Comparison of ENCODE assay signal across 23 mouse cellular contexts in genomic region chr9:108688451-108688850, GRCm38 (mm10). TPM values are rescaled to one million over a fixed set of nuclear protein-coding genes. Genes with fewer than 3 reads are reported as not detected.
A peak's percentile ranks its signal among the peaks of the same experiment; 100 is the strongest.
DNase-seq lines count a peak whose midpoint lies in the region; ATAC-seq and TF ChIP-seq lines count a peak whose summit lies in the region.
"Had no signal": no experiment of that assay in that cellular context is flagged by ENCODE, and none has a peak within 500 bp of the region (broad histone marks: within the 10 kb centered on the region; RNA-seq: fewer than 3 reads in every experiment).

No protein-coding gene starts in this region.

- H3K4me1 ChIP-seq in forebrain, embryonic 13.5 days = peaks cover 23% of the 10 kb centered on the region
- H3K4me1 ChIP-seq in forebrain, postnatal 0 days (ENCODE audit: insufficient read depth) = peaks cover 12% of the 10 kb centered on the region
- peaks cover 72% of the 10 kb centered on the region for H3K4me1 ChIP-seq in midbrain, embryonic 10.5 days
- H3K4me1 ChIP-seq in midbrain, embryonic 15.5 days = peaks cover 30% of the 10 kb centered on the region
- peaks cover 11% of the 10 kb centered on the region for H3K4me1 ChIP-seq in lung, embryonic 16.5 days (replicated peaks; ENCODE audit: control insufficient read depth, insufficient read depth, low read length)

- H3K4me3 ChIP-seq in forebrain, embryonic 13.5 days = no peak overlapping the region
- H3K4me3 ChIP-seq in forebrain, postnatal 0 days (ENCODE audit: low read depth, low read length) = no peak overlapping the region
- no peak overlapping the region for H3K4me3 ChIP-seq in midbrain, embryonic 10.5 days
- no peak overlapping the region for H3K4me3 ChIP-seq in midbrain, embryonic 15.5 days
- no peak overlapping the region for H3K4me3 ChIP-seq in lung, embryonic 16.5 days (ENCODE audit: low read length)
- H3K4me3 ChIP-seq: heart, embryonic 10.5 days; limb, embryonic 15.5 days; neural tube, embryonic 12.5 days had no signal

- no peaks in the 10 kb centered on the region for H3K27me3 ChIP-seq in forebrain, embryonic 13.5 days
- H3K27me3 ChIP-seq in forebrain, postnatal 0 days (ENCODE audit: insufficient read depth, low read length) = no peaks in the 10 kb centered on the region
- peaks cover 24% of the 10 kb centered on the region for H3K27me3 ChIP-seq in midbrain, embryonic 10.5 days (ENCODE audit: low read depth, poor library complexity, severe bottlenecking)
- H3K27me3 ChIP-seq in midbrain, embryonic 15.5 days (replicated peaks) = no peaks in the 10 kb centered on the region
- H3K27me3 ChIP-seq in lung, embryonic 16.5 days (ENCODE audit: control insufficient read depth, insufficient read depth, low read depth, low read length) = no peaks in the 10 kb centered on the region
- H3K27me3 ChIP-seq: limb, embryonic 15.5 days; neural tube, embryonic 12.5 days; Patski had no signal

- no peak for TF ChIP-seq CTCF in forebrain, postnatal 0 days (IDR thresholded peaks at IDR 0.05; ENCODE audit: low read depth)

- 0 out of 2 replicates have a peak overlapping the region, but pooled peaks have one; percentile 49 for H3K27ac ChIP-seq in forebrain, embryonic 13.5 days
- H3K27ac ChIP-seq in forebrain, postnatal 0 days (ENCODE audit: low read depth, low read length) = no peak overlapping the region
- H3K27ac ChIP-seq in midbrain, embryonic 10.5 days (replicated peaks) = peak overlapping the region; percentile 75; the same call in 1 of the 2 replicates
- H3K27ac ChIP-seq in midbrain, embryonic 15.5 days = no peak overlapping the region
- peak overlapping the region; percentile 0; the same call in 1 of the 2 replicates for H3K27ac ChIP-seq in lung, embryonic 16.5 days (ENCODE audit: low read length)
- H3K27ac ChIP-seq: heart, embryonic 10.5 days; limb, embryonic 15.5 days; macrophage; stomach, postnatal 0 days had no signal

- no peak overlapping the region for H3K9ac ChIP-seq in forebrain, embryonic 13.5 days
- H3K9ac ChIP-seq in forebrain, postnatal 0 days = no peak overlapping the region
- no peak overlapping the region for H3K9ac ChIP-seq in midbrain, embryonic 15.5 days
- H3K9ac ChIP-seq in lung, embryonic 16.5 days (ENCODE audit: low read length) = no peak overlapping the region
- H3K9ac ChIP-seq: limb, embryonic 15.5 days; neural tube, embryonic 12.5 days had no signal

- WGBS in forebrain, embryonic 13.5 days = 77% methylated on average over 9 of the region's 9 CpGs
- 69% methylated on average over 9 of the region's 9 CpGs for WGBS in forebrain, postnatal 0 days
- WGBS in midbrain, embryonic 10.5 days = 81% methylated on average over 9 of the region's 9 CpGs
- WGBS in midbrain, embryonic 15.5 days = 76% methylated on average over 9 of the region's 9 CpGs
- WGBS in lung, embryonic 16.5 days = 60% methylated on average over 9 of the region's 9 CpGs

- no peak for DNase-seq in forebrain, postnatal 0 days
- DNase-seq in midbrain, embryonic 10.5 days (ENCODE audit: low spot score) = no peak
- DNase-seq in lung, postnatal 4 days = peak; percentile 66 to 75
- DNase-seq in thymus, postnatal 36 days = no peak
- DNase-seq in retina, embryonic 14.5 days (ENCODE audit: low spot score) = no peak
- DNase-seq: cerebellum, adult 11-12 months; cerebellum, postnatal 25 days; gastrocnemius, postnatal 10 days; heart, postnatal 10 days; kidney, adult 8-10 months; kidney, postnatal 36 days; right cerebral cortex, postnatal 14 days had no signal

- peaks cover 12% of the 10 kb centered on the region; the same call in 1 of the 2 replicates for H3K36me3 ChIP-seq in forebrain, embryonic 13.5 days (ENCODE audit: poor library complexity, severe bottlenecking)
- H3K36me3 ChIP-seq in forebrain, postnatal 0 days (ENCODE audit: insufficient read depth) = no peaks in the 10 kb centered on the region
- peaks cover 18% of the 10 kb centered on the region for H3K36me3 ChIP-seq in midbrain, embryonic 10.5 days
- H3K36me3 ChIP-seq in midbrain, embryonic 15.5 days (replicated peaks) = 0 out of 2 replicates have a peak, but pooled peaks cover 4% of the 10 kb centered on the region
- H3K36me3 ChIP-seq in lung, embryonic 16.5 days (ENCODE audit: control insufficient read depth, insufficient read depth, low read length) = no peaks in the 10 kb centered on the region; the same call in 1 of the 2 replicates

- no peak for ATAC-seq in forebrain, embryonic 13.5 days
- no peak for ATAC-seq in forebrain, postnatal 0 days
- ATAC-seq in midbrain, embryonic 15.5 days (replicated peaks) = no peak
- peak; percentile 27; the same call in 1 of the 2 replicates for ATAC-seq in lung, embryonic 16.5 days (ENCODE audit: low read depth)
- ATAC-seq: activated CD4-positive, CD25-positive, alpha-beta regulatory T cell, adult 4 months; forebrain, embryonic 16.5 days; Patski had no signal

- H3K4me2 ChIP-seq in forebrain, embryonic 13.5 days = no peak overlapping the region
- H3K4me2 ChIP-seq in forebrain, postnatal 0 days (ENCODE audit: low read depth) = no peak overlapping the region
- H3K4me2 ChIP-seq in midbrain, embryonic 15.5 days = no peak overlapping the region
- H3K4me2 ChIP-seq in lung, embryonic 16.5 days (ENCODE audit: low read depth, low read length) = no peak overlapping the region
- H3K4me2 ChIP-seq: limb, embryonic 15.5 days; neural tube, embryonic 12.5 days had no signal

- no peaks in the 10 kb centered on the region for H3K9me3 ChIP-seq in forebrain, embryonic 13.5 days (replicated peaks)
- H3K9me3 ChIP-seq in forebrain, postnatal 0 days (ENCODE audit: low read length) = no peaks in the 10 kb centered on the region
- H3K9me3 ChIP-seq in midbrain, embryonic 10.5 days (replicated peaks) = no peaks in the 10 kb centered on the region
- no peaks in the 10 kb centered on the region for H3K9me3 ChIP-seq in midbrain, embryonic 15.5 days
- H3K9me3 ChIP-seq in lung, embryonic 16.5 days (ENCODE audit: control insufficient read depth, low read length) = no peaks in the 10 kb centered on the region
- H3K9me3 ChIP-seq: heart, embryonic 10.5 days; limb, embryonic 15.5 days; neural tube, embryonic 12.5 days had no signal

RNA-seq across cellular contexts. Expression of gene Prkar2a, which starts 0.7 kb away (rescaled TPM):
- polyA plus RNA-seq in forebrain, embryonic 13.5 days (2015; fragmentation: Nextera tagmentation; extraction: Ambion mirVana) = 32.8 and 34.2 TPM in 2 replicates
- 81.2 and 104 TPM in 2 replicates for total RNA-seq in forebrain, postnatal 0 days (2014; rRNA removed)
- 23.0 and 34.3 TPM in 2 replicates for polyA plus RNA-seq in forebrain, postnatal 0 days (2015; fragmentation: Nextera tagmentation; extraction: Ambion mirVana)
- 34.6 and 40.8 TPM in 2 replicates for polyA plus RNA-seq in midbrain, embryonic 10.5 days (2016; fragmentation: Nextera tagmentation; extraction: Ambion mirVana)
- polyA plus RNA-seq in midbrain, embryonic 15.5 days (2015; fragmentation: Nextera tagmentation; extraction: Ambion mirVana) = 67.7 and 68.4 TPM in 2 replicates
- polyA plus RNA-seq in lung, embryonic 16.5 days (2015; fragmentation: Nextera tagmentation; extraction: Ambion mirVana) = 13.1 and 14.8 TPM in 2 replicates

RNA-seq across cellular contexts. Expression of gene Slc25a20, which starts 26.6 kb away (rescaled TPM):
- 39.0 and 41.3 TPM in 2 replicates for polyA plus RNA-seq in forebrain, embryonic 13.5 days (2015; fragmentation: Nextera tagmentation; extraction: Ambion mirVana)
- total RNA-seq in forebrain, postnatal 0 days (2014; rRNA removed) = 37.6 and 40.5 TPM in 2 replicates
- 35.2 and 39.6 TPM in 2 replicates for polyA plus RNA-seq in forebrain, postnatal 0 days (2015; fragmentation: Nextera tagmentation; extraction: Ambion mirVana)
- polyA plus RNA-seq in midbrain, embryonic 10.5 days (2016; fragmentation: Nextera tagmentation; extraction: Ambion mirVana) = 34.5 and 36.2 TPM in 2 replicates
- polyA plus RNA-seq in midbrain, embryonic 15.5 days (2015; fragmentation: Nextera tagmentation; extraction: Ambion mirVana) = 43.2 and 45.1 TPM in 2 replicates
- polyA plus RNA-seq in lung, embryonic 16.5 days (2015; fragmentation: Nextera tagmentation; extraction: Ambion mirVana) = 44.8 and 46.8 TPM in 2 replicates

RNA-seq across cellular contexts. Expression of gene Arih2, which starts 39.3 kb away (rescaled TPM):
- 55.9 and 58.2 TPM in 2 replicates for polyA plus RNA-seq in forebrain, embryonic 13.5 days (2015; fragmentation: Nextera tagmentation; extraction: Ambion mirVana)
- total RNA-seq in forebrain, postnatal 0 days (2014; rRNA removed) = 68.2 and 70.9 TPM in 2 replicates
- 32.3 and 40.3 TPM in 2 replicates for polyA plus RNA-seq in forebrain, postnatal 0 days (2015; fragmentation: Nextera tagmentation; extraction: Ambion mirVana)
- 66.8 and 72.6 TPM in 2 replicates for polyA plus RNA-seq in midbrain, embryonic 10.5 days (2016; fragmentation: Nextera tagmentation; extraction: Ambion mirVana)
- 51.7 and 53.3 TPM in 2 replicates for polyA plus RNA-seq in midbrain, embryonic 15.5 days (2015; fragmentation: Nextera tagmentation; extraction: Ambion mirVana)
- polyA plus RNA-seq in lung, embryonic 16.5 days (2015; fragmentation: Nextera tagmentation; extraction: Ambion mirVana) = 44.3 and 46.7 TPM in 2 replicates

Comparison
In these comparisons a context has a peak if more than half of its experiments do, and no peak if none do; other contexts are left out.
1. H3K27ac ChIP-seq: peak in forebrain, embryonic 13.5 days (single experiment), midbrain, embryonic 10.5 days (single experiment) and lung, embryonic 16.5 days (single experiment); none in forebrain, postnatal 0 days (single experiment) and midbrain, embryonic 15.5 days (single experiment).
2. DNase-seq: peak in lung, postnatal 4 days (2 of 2); none in forebrain, postnatal 0 days (single experiment), midbrain, embryonic 10.5 days (single experiment), thymus, postnatal 36 days (0 of 2) and retina, embryonic 14.5 days (single experiment).